Mouse (Mus musculus): Measurements from ENCODE around the gene H1foo.

- TF ChIP-seq EP300 (IDR thresholded peaks at IDR 0.05; ENCODE audit: low read depth) (no peak), CTCF (IDR thresholded peaks at IDR 0.05; ENCODE audit: low read depth) (peak; percentile 58)
Measured at GRCm38 (mm10) chr6:115962439-115963085, 17.8 kb downstream of the H1foo start.

All from heart, postnatal 0 days (tissue).